Mouse (Mus musculus) heart, embryonic 10.5 days (tissue): ENCODE measurements around the gene Znrf3. TPM values are rescaled to one million over a fixed set of nuclear protein-coding genes. Genes with fewer than 3 reads are reported as not detected.
A peak's percentile ranks its signal among the peaks of the same experiment; 100 is the strongest.

Experiments
- DNase-seq: peaks from one replicate; pipeline ENCODE4 v3.0.0-alpha.2; 2017; ENCODE audit warnings: low spot score
- H3K27ac ChIP-seq: fragments of 300-500 bp; sonication (generic); 2 replicates; pipeline ENCODE4 v1.5.1; 2016; ENCODE audit warnings: mild to moderate bottlenecking
- H3K27me3 ChIP-seq: fragments of 300-500 bp; sonication (generic); 2 replicates; pipeline ENCODE4 v1.6.1; 2016; ENCODE audit warnings: mild to moderate bottlenecking; ENCODE audit not compliant: poor library complexity, insufficient read depth, severe bottlenecking
- H3K36me3 ChIP-seq: fragments of 300-500 bp; sonication (generic); 2 replicates; pipeline ENCODE4 v1.6.1; 2016; ENCODE audit warnings: mild to moderate bottlenecking, moderate library complexity
- H3K4me1 ChIP-seq: fragments of 300-500 bp; sonication (generic); 2 replicates; pipeline ENCODE4 v1.6.1; 2016; ENCODE audit warnings: mild to moderate bottlenecking
- H3K4me3 ChIP-seq: fragments of 300-500 bp; sonication (generic); 2 replicates; pipeline ENCODE4 v1.5.1; 2016; ENCODE audit warnings: mild to moderate bottlenecking, moderate library complexity
- H3K9me3 ChIP-seq: fragments of 300-500 bp; sonication (generic); 2 replicates; pipeline ENCODE4 v1.6.1; 2016; ENCODE audit warnings: mild to moderate bottlenecking, moderate library complexity
- WGBS: fragments of 180-500 bp; shearing (Covaris S2); methylation state at CpG from one replicate; pipeline ENCODE4 v1.1.7; 2016; 5-methylcytosine and 5-hydroxymethylcytosine counted together
- polyA plus RNA-seq: library from polyadenylated mRNA; unstranded; fragments of >200 nt; fragmentation: Nextera tagmentation; extraction: Ambion mirVana; gene quantifications from 2 replicates; pipeline ENCODE4 v1.2.1, GENCODE M21; 2016

Gene Znrf3
- polyA plus RNA-seq, 1 experiment from 2014 or later: 9.2 TPM

DNA sequence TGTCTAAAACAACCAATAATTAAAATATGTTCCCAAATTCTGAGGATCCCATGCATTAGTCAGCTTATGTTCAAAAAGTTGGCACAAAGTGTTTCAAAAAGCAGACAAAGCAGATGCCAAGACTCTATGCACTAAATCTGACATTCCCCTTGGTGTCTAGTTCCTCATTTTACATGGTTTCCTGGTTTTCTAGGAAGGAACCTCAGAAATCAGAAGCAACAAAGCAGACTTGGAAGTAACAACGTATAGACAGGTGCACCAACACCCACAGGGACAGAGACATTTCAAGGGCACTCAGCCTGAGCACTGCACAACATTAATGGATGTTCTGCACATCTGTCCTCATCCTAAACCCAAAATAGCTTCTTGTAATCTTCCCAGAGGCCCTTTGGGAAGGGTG is 13.8 kb downstream of the Znrf3 start:
- Histone ChIP-seq H3K9me3 (no peaks in the 10 kb centered on the region), H3K27me3 (no peaks in the 10 kb centered on the region), H3K4me1 (peaks cover 46% of the 10 kb centered on the region), H3K27ac (no peak overlapping the region), H3K4me3 (no peak overlapping the region), H3K36me3 (no peaks in the 10 kb centered on the region)
- 51% methylated on average over 1 of the region's 1 CpGs for WGBS
- no peak for DNase-seq

- WGBS: 86% methylated on average over 4 of the region's 4 CpGs
- Histone ChIP-seq H3K27me3 (no peaks in the 10 kb centered on the region), H3K4me1 (peaks cover 40% of the 10 kb centered on the region), H3K27ac (no peak overlapping the region), H3K4me3 (no peak overlapping the region), H3K9me3 (no peaks in the 10 kb centered on the region), H3K36me3 (no peaks in the 10 kb centered on the region)
- DNase-seq: no peak
Measured at GRCm38 (mm10) chr11:5429396-5430190, 15.1 kb downstream of the Znrf3 start.

- Histone ChIP-seq H3K4me3 (no peak overlapping the region), H3K9me3 (no peaks in the 10 kb centered on the region), H3K4me1 (peaks cover 44% of the 10 kb centered on the region), H3K27me3 (no peaks in the 10 kb centered on the region), H3K36me3 (no peaks in the 10 kb centered on the region), H3K27ac (no peak overlapping the region)
- DNase-seq: no peak
- 91% methylated on average over 3 of the region's 3 CpGs for WGBS
Measured at GRCm38 (mm10) chr11:5427251-5427650, 17.4 kb downstream of the Znrf3 start.

GRCm38 (mm10) chr11:5426317-5426716 is 18.3 kb downstream of the Znrf3 start:
- peaks cover 47% of the 10 kb centered on the region for H3K4me1 ChIP-seq
- no peak overlapping the region for H3K27ac ChIP-seq
- DNase-seq: no peak
- H3K27me3 ChIP-seq: no peaks in the 10 kb centered on the region
- WGBS: 94% methylated on average over 2 of the region's 2 CpGs
- H3K4me3 ChIP-seq: no peak overlapping the region
- H3K9me3 ChIP-seq: no peaks in the 10 kb centered on the region
- H3K36me3 ChIP-seq: no peaks in the 10 kb centered on the region

- Histone ChIP-seq H3K27ac (no peak overlapping the region), H3K9me3 (no peaks in the 10 kb centered on the region), H3K4me3 (no peak overlapping the region), H3K27me3 (no peaks in the 10 kb centered on the region), H3K4me1 (peaks cover 37% of the 10 kb centered on the region), H3K36me3 (no peaks in the 10 kb centered on the region)
- WGBS: 25% methylated on average over 2 of the region's 2 CpGs
- no peak for DNase-seq
Measured at GRCm38 (mm10) chr11:5425106-5425505, 19.5 kb downstream of the Znrf3 start.

GRCm38 (mm10) chr11:5424185-5424584 is 20.5 kb downstream of the Znrf3 start:
- no peaks in the 10 kb centered on the region for H3K27me3 ChIP-seq
- H3K36me3 ChIP-seq: no peaks in the 10 kb centered on the region
- no peak overlapping the region for H3K27ac ChIP-seq
- H3K4me3 ChIP-seq: no peak overlapping the region
- DNase-seq: no peak
- H3K4me1 ChIP-seq: peaks cover 36% of the 10 kb centered on the region
- no peaks in the 10 kb centered on the region for H3K9me3 ChIP-seq
- 67% methylated on average over 4 of the region's 4 CpGs for whole genome bisulfite sequencing

GRCm38 (mm10) chr11:5423000-5423399 is 21.6 kb downstream of the Znrf3 start:
- Histone ChIP-seq H3K36me3 (no peaks in the 10 kb centered on the region), H3K4me1 (peaks cover 36% of the 10 kb centered on the region), H3K27ac (no peak overlapping the region), H3K4me3 (no peak overlapping the region), H3K9me3 (no peaks in the 10 kb centered on the region), H3K27me3 (no peaks in the 10 kb centered on the region)
- no peak for DNase-seq

DNA sequence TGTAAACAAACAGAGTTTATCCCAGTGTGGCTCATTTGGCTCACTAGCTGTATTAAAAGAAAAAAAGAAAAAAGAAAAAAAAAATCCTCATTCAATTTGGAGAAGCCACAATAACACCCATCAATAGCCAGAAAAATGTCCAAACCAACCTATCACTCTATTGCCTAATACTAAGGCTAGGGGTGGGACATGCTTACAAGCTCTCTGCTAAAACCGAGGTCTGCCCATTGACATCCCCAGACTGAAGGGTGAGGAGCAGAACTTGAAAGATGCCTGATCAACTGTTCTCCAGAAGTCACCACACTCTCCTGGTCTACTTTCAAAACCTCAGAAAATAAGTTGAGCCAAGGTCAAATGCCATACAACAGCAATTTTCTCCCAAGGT is 22.4 kb downstream of the Znrf3 start:
- H3K4me1 ChIP-seq: peaks cover 39% of the 10 kb centered on the region
- WGBS: 52% methylated on average over 1 of the region's 1 CpGs
- H3K27me3 ChIP-seq: no peaks in the 10 kb centered on the region
- DNase-seq: no peak
- H3K9me3 ChIP-seq: no peaks in the 10 kb centered on the region
- H3K27ac ChIP-seq: no peak overlapping the region
- no peak overlapping the region for H3K4me3 ChIP-seq
- H3K36me3 ChIP-seq: no peaks in the 10 kb centered on the region

DNA sequence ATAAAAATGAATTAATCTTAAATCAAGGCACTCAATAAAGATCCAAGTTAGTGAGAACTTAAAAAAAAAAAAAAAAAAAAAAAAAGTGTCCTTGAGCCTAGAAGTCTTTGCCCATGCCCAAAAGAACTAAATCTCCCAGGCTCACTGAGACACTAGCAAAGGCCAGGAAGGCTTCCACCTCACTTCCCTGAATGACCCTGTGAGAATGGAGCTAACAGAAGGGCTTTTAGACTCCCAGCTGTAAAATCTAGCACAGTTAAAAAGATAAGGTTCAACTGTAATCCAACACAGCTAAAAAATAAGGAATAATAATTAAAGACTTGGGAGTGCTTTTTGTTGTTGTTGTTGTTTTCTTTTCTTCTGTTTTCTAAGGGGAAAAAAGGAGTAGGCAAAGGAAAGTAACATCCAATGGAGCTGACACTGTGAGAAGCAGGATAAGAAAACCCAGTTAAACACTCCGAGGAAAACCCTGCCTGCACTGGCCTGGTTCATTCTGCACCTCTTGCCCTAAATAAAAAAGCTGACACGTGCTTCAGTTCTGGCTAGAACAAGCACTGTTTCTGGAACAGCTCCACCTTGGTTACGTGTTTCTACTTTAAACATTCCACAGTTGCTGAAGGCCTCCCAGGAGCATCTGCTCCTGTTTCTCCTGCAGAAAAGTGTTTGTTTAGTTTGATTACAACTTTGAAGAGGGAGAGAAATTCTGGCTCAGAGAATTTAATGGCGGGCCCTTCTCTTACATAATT is 23.0 kb downstream of the Znrf3 start:
- Histone ChIP-seq H3K27ac (no peak overlapping the region), H3K4me1 (peaks cover 41% of the 10 kb centered on the region), H3K27me3 (no peaks in the 10 kb centered on the region), H3K4me3 (no peak overlapping the region), H3K9me3 (no peaks in the 10 kb centered on the region), H3K36me3 (no peaks in the 10 kb centered on the region)
- no peak for DNase-seq
- WGBS: 26% methylated on average over 4 of the region's 4 CpGs

GRCm38 (mm10) chr11:5415617-5416338 is 28.9 kb downstream of the Znrf3 start:
- Histone ChIP-seq H3K4me1 (peaks cover 63% of the 10 kb centered on the region), H3K4me3 (peak overlapping the region; percentile 24; the same call in 1 of the 2 replicates), H3K36me3 (no peaks in the 10 kb centered on the region), H3K27ac (peak overlapping the region; percentile 87), H3K27me3 (no peaks in the 10 kb centered on the region), H3K9me3 (no peaks in the 10 kb centered on the region)
- WGBS: 15% methylated on average over 6 of the region's 6 CpGs
- DNase-seq: peak; percentile 79

GRCm38 (mm10) chr11:5414856-5415616 is 29.6 kb downstream of the Znrf3 start:
- Histone ChIP-seq H3K27me3 (no peaks in the 10 kb centered on the region), H3K9me3 (no peaks in the 10 kb centered on the region), H3K4me3 (no peak overlapping the region), H3K27ac (peak overlapping the region; percentile 87), H3K36me3 (no peaks in the 10 kb centered on the region), H3K4me1 (peaks cover 63% of the 10 kb centered on the region)
- no peak for DNase-seq
- WGBS: 42% methylated on average over 2 of the region's 2 CpGs

GRCm38 (mm10) chr11:5412644-5413190 is 31.9 kb downstream of the Znrf3 start:
- no peak for DNase-seq
- H3K36me3 ChIP-seq: no peaks in the 10 kb centered on the region
- WGBS: 53% methylated on average over 2 of the region's 2 CpGs
- H3K27ac ChIP-seq: no peak overlapping the region
- no peak overlapping the region for H3K4me3 ChIP-seq
- H3K9me3 ChIP-seq: no peaks in the 10 kb centered on the region
- H3K4me1 ChIP-seq: peaks cover 59% of the 10 kb centered on the region
- no peaks in the 10 kb centered on the region for H3K27me3 ChIP-seq
